Mouse (Mus musculus): ENCODE data around the gene Paxip1. TPM values are rescaled to one million over a fixed set of nuclear protein-coding genes. Genes with fewer than 3 reads are reported as not detected.
A peak's percentile ranks its signal among the peaks of the same experiment; 100 is the strongest.

Paxip1 gene
- polyA plus RNA-seq, 1 experiment from 2014 or later, result 36.0 TPM

DNA sequence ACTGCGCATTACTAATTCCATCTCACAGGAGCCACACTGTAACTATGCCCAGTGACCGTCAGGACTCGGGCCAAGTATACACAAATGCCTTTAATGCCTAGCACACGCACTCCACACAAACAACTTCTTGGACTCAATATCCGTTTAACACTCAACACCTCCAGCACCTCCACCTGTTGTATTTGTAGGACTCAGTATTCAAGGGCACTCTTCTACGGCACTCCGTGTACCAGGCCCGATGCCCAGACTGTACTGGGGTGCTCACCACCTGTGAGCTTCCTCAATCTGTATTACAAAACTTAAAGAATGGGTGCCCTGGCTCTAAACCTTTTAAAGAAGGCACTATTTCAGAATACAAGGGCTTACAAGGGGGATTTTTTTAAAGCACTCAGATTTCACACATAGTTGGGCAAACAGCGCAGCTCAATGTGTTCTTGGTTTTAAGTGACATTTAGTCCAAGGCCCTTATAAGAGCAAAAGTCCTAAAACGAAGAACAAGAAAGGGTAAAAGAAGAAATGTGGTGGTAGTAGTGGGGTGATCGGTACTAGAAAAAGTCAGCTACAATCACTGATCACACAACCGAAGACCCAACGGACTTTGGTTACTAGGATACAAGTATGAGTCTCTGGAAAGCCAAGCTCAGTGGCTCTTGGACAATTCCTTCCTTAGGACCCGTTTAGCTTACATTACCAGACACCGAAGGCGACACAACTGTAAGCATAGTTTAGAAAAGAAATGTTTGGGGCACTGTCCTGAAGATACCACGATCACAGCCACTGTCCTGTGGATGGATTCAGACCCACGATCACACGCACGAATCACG, 1.2 kb downstream of the Paxip1 start:
- ATAC-seq (ENCODE audit: borderline replicate concordance, extremely low read depth, low FRiP score, low TSS enrichment), result no peak
- Histone ChIP-seq H3K36me3 (peaks cover 36% of the 10 kb centered on the region), H3K27me3 (no peaks in the 10 kb centered on the region), H3K27ac (peak overlapping the region; percentile 95), H3K4me1 (peaks cover 24% of the 10 kb centered on the region), H3K4me2 (peak overlapping the region; percentile 75), H3K4me3 (peak overlapping the region; percentile 90), H3K9me3 (no peaks in the 10 kb centered on the region), H3K9ac (peak overlapping the region; percentile 83)
- 11% methylated on average over 21 of the region's 21 CpGs for WGBS

- Histone ChIP-seq H3K9me3 (no peaks in the 10 kb centered on the region), H3K4me3 (peak overlapping the region; percentile 90), H3K27me3 (no peaks in the 10 kb centered on the region), H3K4me1 (peaks cover 24% of the 10 kb centered on the region), H3K36me3 (peaks cover 43% of the 10 kb centered on the region), H3K9ac (peak overlapping the region; percentile 83; the same call in 1 of the 2 replicates), H3K4me2 (peak overlapping the region; percentile 75), H3K27ac (no peak overlapping the region)
- 56% methylated on average over 10 of the region's 10 CpGs for WGBS
- ATAC-seq (ENCODE audit: borderline replicate concordance, extremely low read depth, low FRiP score, low TSS enrichment), result no peak
Observed at GRCm38 (mm10) chr5:27789586-27789985, 1.9 kb downstream of the Paxip1 start.

GRCm38 (mm10) chr5:27783381-27783780, 8.1 kb downstream of the Paxip1 start:
- Histone ChIP-seq H3K4me1 (no peaks in the 10 kb centered on the region), H3K9me3 (no peaks in the 10 kb centered on the region), H3K9ac (no peak overlapping the region), H3K36me3 (peaks cover 86% of the 10 kb centered on the region), H3K27ac (no peak overlapping the region), H3K27me3 (no peaks in the 10 kb centered on the region), H3K4me2 (no peak overlapping the region), H3K4me3 (no peak overlapping the region)
- ATAC-seq (ENCODE audit: borderline replicate concordance, extremely low read depth, low FRiP score, low TSS enrichment), result no peak
- WGBS, result 91% methylated on average over 9 of the region's 9 CpGs

DNA sequence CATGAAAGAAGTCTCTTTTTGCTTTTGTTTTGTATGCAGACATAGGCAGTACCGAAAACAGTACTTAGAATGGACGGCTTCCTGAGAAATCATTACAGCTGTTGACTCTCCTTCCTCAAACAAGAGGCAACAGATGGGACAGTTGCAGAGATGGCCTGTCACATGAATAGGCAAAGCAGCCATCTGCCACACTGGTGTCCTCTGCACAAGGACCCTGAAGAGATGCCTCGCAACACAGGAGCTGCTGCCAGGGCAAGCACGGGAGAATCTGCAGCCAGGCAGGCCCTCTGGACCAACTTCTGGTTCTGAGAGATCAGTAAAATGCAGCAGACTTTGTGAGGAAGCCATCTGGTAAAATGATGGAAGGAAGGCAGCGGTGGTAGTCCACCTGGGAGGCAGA, 23.5 kb downstream of the Paxip1 start:
- Histone ChIP-seq H3K36me3 (peaks cover 81% of the 10 kb centered on the region), H3K4me3 (no peak overlapping the region), H3K27me3 (no peaks in the 10 kb centered on the region), H3K4me2 (no peak overlapping the region), H3K4me1 (no peaks in the 10 kb centered on the region), H3K27ac (no peak overlapping the region), H3K9me3 (no peaks in the 10 kb centered on the region), H3K9ac (no peak overlapping the region)
- 82% methylated on average over 5 of the region's 5 CpGs for WGBS
- ATAC-seq (ENCODE audit: borderline replicate concordance, extremely low read depth, low FRiP score, low TSS enrichment), result no peak

GRCm38 (mm10) chr5:27765780-27766179, 25.7 kb downstream of the Paxip1 start:
- no peaks in the 10 kb centered on the region for H3K27me3 ChIP-seq
- H3K4me1 ChIP-seq, result no peaks in the 10 kb centered on the region
- no peak overlapping the region for H3K4me2 ChIP-seq
- no peak overlapping the region for H3K4me3 ChIP-seq
- H3K9me3 ChIP-seq, result no peaks in the 10 kb centered on the region
- ATAC-seq (ENCODE audit: borderline replicate concordance, extremely low read depth, low FRiP score, low TSS enrichment), result no peak
- 76% methylated on average over 4 of the region's 4 CpGs for WGBS
- H3K27ac ChIP-seq, result no peak overlapping the region
- no peak overlapping the region for H3K9ac ChIP-seq
- H3K36me3 ChIP-seq, result peaks cover 81% of the 10 kb centered on the region

DNA sequence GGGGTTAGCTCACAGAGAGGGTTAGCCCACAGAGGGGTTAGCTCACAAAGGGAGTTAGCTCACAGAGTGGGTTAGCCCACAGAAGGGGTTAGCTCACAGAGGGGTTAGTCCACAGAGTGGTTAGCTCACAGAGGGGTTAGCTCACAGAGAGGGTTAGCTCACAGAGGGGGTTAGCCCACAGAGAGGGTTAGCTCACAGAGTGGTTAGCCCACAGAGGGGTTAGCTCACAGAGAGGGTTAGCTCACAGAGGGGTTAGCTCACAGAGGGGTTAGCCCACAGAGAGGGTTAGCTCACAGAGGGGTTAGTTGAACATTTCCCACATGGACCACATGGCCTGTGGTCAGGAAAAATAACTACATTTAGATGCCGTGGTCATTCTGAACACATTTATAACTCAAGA, 46.5 kb downstream of the Paxip1 start:
- H3K27me3 ChIP-seq, result no peaks in the 10 kb centered on the region
- H3K4me2 ChIP-seq, result no peak overlapping the region
- H3K9me3 ChIP-seq, result no peaks in the 10 kb centered on the region
- H3K27ac ChIP-seq, result no peak overlapping the region
- H3K36me3 ChIP-seq, result peaks cover 70% of the 10 kb centered on the region
- H3K4me1 ChIP-seq, result no peaks in the 10 kb centered on the region
- no peak overlapping the region for H3K9ac ChIP-seq
- H3K4me3 ChIP-seq, result no peak overlapping the region
- WGBS, result 96% methylated on average over 1 of the region's 1 CpGs
- no peak for ATAC-seq (ENCODE audit: borderline replicate concordance, extremely low read depth, low FRiP score, low TSS enrichment)

- 81% methylated on average over 6 of the region's 6 CpGs for WGBS
- no peak for ATAC-seq (ENCODE audit: borderline replicate concordance, extremely low read depth, low FRiP score, low TSS enrichment)
- no peak overlapping the region for H3K9ac ChIP-seq
- H3K4me2 ChIP-seq, result no peak overlapping the region
- H3K4me1 ChIP-seq, result no peaks in the 10 kb centered on the region
- H3K4me3 ChIP-seq, result no peak overlapping the region
- no peaks in the 10 kb centered on the region for H3K27me3 ChIP-seq
- H3K36me3 ChIP-seq, result peaks cover 30% of the 10 kb centered on the region
- H3K27ac ChIP-seq, result no peak overlapping the region
- H3K9me3 ChIP-seq, result no peaks in the 10 kb centered on the region
Observed at GRCm38 (mm10) chr5:27739216-27739615, 52.3 kb downstream of the Paxip1 start.

- Histone ChIP-seq H3K36me3 (peaks cover 12% of the 10 kb centered on the region), H3K4me1 (no peaks in the 10 kb centered on the region), H3K27me3 (no peaks in the 10 kb centered on the region), H3K4me2 (no peak overlapping the region), H3K9ac (no peak overlapping the region), H3K4me3 (no peak overlapping the region), H3K9me3 (no peaks in the 10 kb centered on the region), H3K27ac (no peak overlapping the region)
- WGBS, result 10% methylated on average over 3 of the region's 3 CpGs
- peak; percentile 75 for ATAC-seq (ENCODE audit: borderline replicate concordance, extremely low read depth, low FRiP score, low TSS enrichment)
Observed at GRCm38 (mm10) chr5:27737168-27737567, 54.3 kb downstream of the Paxip1 start.

DNA sequence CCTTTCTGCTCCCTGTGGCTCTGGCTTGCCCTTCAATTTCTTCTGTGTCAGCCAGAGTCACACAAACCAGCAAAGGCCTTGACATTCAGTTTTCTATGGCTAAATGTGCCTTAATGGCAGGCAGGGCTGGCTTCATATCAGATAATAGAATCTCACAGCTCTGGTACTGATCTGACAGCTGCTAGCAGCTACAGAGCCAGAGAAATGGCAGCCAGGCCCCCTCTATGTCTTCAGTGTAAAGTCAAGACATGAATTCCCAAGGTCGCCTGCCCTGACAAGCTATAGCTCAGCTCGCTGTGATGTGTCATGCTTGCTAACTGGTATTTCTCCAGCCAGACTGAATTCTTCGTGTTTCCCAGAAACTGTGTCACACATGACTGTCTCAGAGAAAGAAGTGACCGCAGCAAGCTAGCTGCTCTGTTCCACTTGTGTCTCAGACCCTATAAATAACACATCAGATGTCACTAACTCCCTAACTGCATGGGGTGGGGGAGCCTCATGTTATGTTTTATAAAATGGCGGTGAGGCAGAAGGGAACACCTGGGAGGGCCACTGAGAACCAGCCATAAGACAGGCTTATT, 59.1 kb downstream of the Paxip1 start:
- Histone ChIP-seq H3K9ac (no peak overlapping the region), H3K36me3 (no peaks in the 10 kb centered on the region), H3K9me3 (no peaks in the 10 kb centered on the region), H3K4me3 (no peak overlapping the region), H3K27ac (no peak overlapping the region), H3K4me2 (no peak overlapping the region), H3K27me3 (no peaks in the 10 kb centered on the region), H3K4me1 (no peaks in the 10 kb centered on the region)
- 65% methylated on average over 5 of the region's 5 CpGs for WGBS
- no peak for ATAC-seq (ENCODE audit: borderline replicate concordance, extremely low read depth, low FRiP score, low TSS enrichment)

DNA sequence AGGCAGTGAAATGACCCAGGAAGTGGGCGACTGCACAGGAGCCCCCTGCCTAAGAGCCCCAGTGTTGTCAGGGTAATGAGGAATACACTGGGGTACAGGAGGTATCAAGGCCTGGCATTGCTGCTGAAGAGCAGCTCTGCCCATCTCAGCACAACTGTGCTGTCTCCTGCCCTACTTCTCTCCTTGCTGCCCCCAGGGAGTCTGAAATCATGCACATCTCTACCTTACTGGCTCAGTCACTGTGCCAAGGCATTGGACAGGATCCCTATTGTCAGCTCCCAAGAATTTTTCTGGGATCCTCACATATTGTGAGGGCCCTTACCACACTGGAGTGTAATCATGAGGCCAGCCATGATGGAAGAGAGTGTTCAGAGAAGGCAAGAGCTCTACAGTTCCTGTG, 60.1 kb downstream of the Paxip1 start:
- no peak overlapping the region for H3K27ac ChIP-seq
- no peak for ATAC-seq (ENCODE audit: borderline replicate concordance, extremely low read depth, low FRiP score, low TSS enrichment)

GRCm38 (mm10) chr5:27730666-27731065, 60.8 kb downstream of the Paxip1 start:
- H3K27ac ChIP-seq, result no peak overlapping the region
- no peaks in the 10 kb centered on the region for H3K36me3 ChIP-seq
- 28% methylated on average over 5 of the region's 5 CpGs for WGBS
- H3K4me1 ChIP-seq, result no peaks in the 10 kb centered on the region
- no peaks in the 10 kb centered on the region for H3K27me3 ChIP-seq
- H3K9me3 ChIP-seq, result no peaks in the 10 kb centered on the region
- no peak for ATAC-seq (ENCODE audit: borderline replicate concordance, extremely low read depth, low FRiP score, low TSS enrichment)
- no peak overlapping the region for H3K4me2 ChIP-seq
- no peak overlapping the region for H3K4me3 ChIP-seq
- H3K9ac ChIP-seq, result no peak overlapping the region

More for the DNA sequence above, 60.1 kb downstream of the Paxip1 start:
- Histone ChIP-seq H3K36me3 (no peaks in the 10 kb centered on the region), H3K4me1 (no peaks in the 10 kb centered on the region), H3K9ac (no peak overlapping the region), H3K4me2 (no peak overlapping the region), H3K27me3 (no peaks in the 10 kb centered on the region), H3K4me3 (no peak overlapping the region), H3K9me3 (no peaks in the 10 kb centered on the region)
- 57% methylated on average over 1 of the region's 1 CpGs for WGBS

DNA sequence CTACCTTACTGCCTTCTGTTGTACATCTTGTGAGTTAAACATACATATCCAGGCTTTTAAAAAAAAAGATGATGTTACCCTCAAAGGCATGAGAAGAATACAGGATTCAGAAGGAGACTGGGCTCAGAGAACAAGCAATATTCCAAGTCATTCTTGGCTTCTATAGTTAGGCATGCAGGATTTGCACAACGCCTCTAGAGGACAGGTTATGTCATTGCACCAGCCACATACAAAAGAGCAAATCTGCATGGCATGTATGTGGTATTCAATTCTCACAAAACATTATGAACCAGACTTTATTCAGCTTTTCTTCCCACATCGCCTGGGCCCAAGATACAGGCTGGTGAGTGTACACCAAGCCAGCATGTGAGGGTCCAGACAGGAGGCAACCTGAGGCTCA, 67.0 kb downstream of the Paxip1 start:
- 19% methylated on average over 2 of the region's 2 CpGs for WGBS
- Histone ChIP-seq H3K9ac (no peak overlapping the region), H3K4me1 (no peaks in the 10 kb centered on the region)

More for the DNA sequence above, 67.0 kb downstream of the Paxip1 start:
- no peak for ATAC-seq (ENCODE audit: borderline replicate concordance, extremely low read depth, low FRiP score, low TSS enrichment)
- Histone ChIP-seq H3K27ac (no peak overlapping the region), H3K4me3 (no peak overlapping the region), H3K9me3 (no peaks in the 10 kb centered on the region), H3K4me2 (no peak overlapping the region), H3K36me3 (no peaks in the 10 kb centered on the region), H3K27me3 (no peaks in the 10 kb centered on the region)

All from lung, embryonic 15.5 days (tissue).